Mouse (Mus musculus): ENCODE results near the gene Glrp1.

DNA sequence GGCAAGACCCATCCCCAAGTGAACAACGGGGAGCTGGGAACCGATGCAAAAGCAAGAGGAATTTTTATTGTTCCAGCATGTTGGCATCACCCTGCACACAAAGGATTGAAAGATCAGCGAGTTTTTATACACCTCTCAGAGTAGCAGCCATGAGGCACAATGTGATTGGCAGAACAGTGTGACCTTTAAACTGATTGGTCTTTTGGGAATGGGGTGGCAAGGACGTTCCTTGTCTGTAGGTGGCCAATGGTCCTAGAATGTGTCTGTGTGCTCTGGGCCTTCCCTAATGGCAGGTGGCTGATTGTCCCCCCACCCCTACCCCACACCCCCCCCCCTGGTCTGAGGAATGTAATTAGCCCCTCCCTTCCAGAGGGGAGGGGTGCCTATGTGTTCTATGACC lies 50.7 kb downstream of the Glrp1 start:
- TF ChIP-seq POLR2A (IDR thresholded peaks at IDR 0.05; ENCODE audit: extremely low read depth, insufficient read depth, low read length) (no peak), CTCF (IDR thresholded peaks at IDR 0.05; ENCODE audit: extremely low read depth, insufficient read depth, low read length) (no peak)

All from cortical plate, adult 2 months (tissue).